Mouse (Mus musculus): Measurements from ENCODE around the gene Adtrp.

The Adtrp gene

GRCm38 (mm10) chr13:41847516-41848126, at the start of gene Adtrp:
Gene Adtrp (minus strand): TSS chr13:41847684.
- peak in 1 of 2 experiments; percentile 51 for DNase-seq (ENCODE audit: inconsistent age in 2 of 2, low spot score in 1 of 2)

- no peak for DNase-seq (ENCODE audit: inconsistent age in 2 of 2, low spot score in 1 of 2)
Measured at GRCm38 (mm10) chr13:41892016-41892415, 44.5 kb upstream of the Adtrp start.

DNA sequence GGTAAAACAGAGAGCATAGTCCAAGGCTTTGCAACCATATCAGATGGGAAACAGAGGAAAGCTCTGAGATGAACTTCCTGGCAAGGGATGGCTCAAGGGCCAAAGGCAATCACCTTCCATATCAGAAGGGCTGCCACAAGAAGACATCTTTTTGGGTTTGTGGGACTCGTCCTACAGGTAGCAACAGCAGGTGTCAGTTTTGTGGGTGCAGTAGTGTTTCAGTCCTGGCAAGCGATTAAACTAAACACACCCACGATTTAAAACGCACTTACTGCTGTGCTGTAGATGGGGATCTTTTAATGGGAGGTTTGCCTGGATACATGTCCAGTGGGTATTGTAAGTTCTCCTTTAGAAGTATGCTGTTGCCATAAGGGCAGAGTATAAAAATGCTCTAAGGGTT, 43.1 kb upstream of the Adtrp start:
- DNase-seq (ENCODE audit: inconsistent age in 2 of 2, low spot score in 1 of 2), result no peak

GRCm38 (mm10) chr13:41890111-41890600, 42.7 kb upstream of the Adtrp start:
- DNase-seq (ENCODE audit: inconsistent age in 2 of 2, low spot score in 1 of 2), result peak in 1 of 2 experiments; percentile 24

DNA sequence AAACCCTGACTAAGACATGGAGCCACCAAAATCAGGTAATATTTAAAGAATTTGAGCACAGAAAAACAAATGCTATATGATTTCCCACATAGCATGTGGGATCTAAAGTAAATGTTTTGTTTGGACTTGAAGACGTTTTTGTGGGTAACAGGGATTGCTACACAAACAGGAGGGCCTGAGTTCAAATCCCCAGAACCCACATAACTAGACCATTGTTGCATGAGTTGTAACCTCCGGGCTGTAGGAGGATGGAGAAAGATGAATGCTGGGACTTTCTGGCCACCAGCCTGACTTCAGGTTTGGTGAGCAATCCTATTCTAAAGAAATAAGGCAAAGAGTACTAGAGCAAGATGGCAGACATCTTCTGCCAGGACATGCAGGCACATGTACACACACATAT, 41.2 kb upstream of the Adtrp start:
- DNase-seq (ENCODE audit: inconsistent age in 2 of 2, low spot score in 1 of 2), result no peak

DNA sequence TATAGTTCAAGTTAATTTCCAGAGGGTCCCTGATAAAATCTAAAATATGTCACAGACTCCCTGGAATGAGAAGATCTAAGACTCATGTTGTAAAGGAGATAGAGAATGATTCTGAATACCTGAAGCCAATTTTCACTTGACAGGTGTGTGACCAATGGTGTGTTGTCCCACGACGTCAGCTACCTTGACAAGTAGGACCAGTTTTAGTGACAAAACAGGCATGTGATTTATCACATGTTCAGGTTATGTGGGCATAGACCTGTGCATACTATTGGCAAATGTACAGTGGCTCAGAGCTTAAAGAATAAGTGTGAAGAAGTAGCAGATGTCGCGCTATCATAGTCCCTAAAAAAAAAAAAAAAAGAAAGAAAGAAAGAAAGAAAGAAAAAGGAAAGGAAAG, 38.6 kb upstream of the Adtrp start:
- DNase-seq (ENCODE audit: inconsistent age in 2 of 2, low spot score in 1 of 2), result no peak

DNA sequence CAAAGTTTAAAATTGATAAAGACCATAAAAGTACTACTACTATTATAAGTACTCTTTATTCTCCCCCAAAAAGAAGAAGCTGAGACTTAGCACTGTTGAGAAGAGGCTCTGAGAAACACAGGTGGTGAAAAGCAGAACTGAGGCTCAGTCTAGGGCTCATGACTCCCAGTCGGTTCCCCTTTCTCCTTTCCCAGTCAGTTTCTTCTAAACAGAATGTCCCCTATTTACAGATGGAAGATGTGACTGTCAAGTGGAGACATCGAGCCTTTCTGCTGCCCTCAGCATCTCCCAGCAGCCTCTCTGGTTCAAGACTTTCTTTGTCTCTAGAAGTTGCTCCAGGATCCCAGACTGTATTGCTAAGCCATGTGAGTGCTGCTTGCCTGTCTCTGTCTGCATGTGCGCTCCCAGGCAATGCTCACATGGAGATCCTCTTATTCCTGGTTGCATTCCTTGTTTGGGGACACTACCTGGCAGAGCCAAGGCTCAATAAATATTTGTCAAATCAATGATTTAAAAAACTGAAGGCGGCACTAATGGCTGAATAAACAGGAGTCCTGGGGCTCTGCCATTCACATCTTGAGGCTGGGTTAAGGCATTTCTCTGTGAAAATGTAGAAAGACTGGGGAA, 36.3 kb upstream of the Adtrp start:
- DNase-seq (ENCODE audit: inconsistent age in 2 of 2, low spot score in 1 of 2), result peak; percentile 6 to 25

DNA sequence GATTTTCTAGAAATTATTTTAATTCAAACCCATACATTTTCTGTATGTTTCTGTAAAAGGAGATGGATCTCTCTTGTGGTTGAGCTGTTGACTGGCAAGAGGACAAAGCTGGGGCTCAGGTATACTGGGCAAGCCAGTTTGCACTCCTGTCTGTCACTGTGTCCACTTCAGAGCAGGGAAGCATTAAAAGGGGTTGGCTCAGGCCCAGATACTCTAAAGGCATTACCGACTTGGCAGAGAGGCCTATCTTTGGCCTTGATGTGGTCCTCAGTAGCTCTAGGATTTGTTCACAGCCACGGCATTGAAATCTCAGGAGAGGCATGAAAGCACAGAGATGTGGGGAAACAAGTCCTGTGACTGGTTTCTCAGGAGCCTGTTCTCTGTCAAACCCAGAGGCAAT, 33.7 kb upstream of the Adtrp start:
- peak; percentile 65 to 93 for DNase-seq (ENCODE audit: inconsistent age in 2 of 2, low spot score in 1 of 2)

DNA sequence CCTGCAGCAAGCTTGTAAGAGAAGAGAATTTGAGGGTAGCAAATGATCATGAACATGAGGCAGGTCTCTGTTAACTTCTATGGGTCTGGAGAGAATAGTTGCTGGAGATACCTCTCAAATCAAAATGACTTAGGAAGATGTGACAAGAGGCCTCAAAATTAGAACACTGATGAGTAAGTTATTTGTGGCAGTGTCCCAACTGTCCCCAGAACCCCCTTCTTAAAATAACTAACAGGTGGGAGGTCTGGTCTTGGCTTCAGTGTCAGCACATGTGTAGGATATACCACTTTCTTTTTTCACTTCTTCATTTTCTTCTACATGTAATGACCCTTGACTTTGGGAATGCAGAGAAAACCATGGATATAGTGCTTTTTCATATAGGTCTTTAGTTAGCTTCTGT, 33.0 kb upstream of the Adtrp start:
- no peak for DNase-seq (ENCODE audit: inconsistent age in 2 of 2, low spot score in 1 of 2)

- DNase-seq (ENCODE audit: inconsistent age in 2 of 2, low spot score in 1 of 2), result no peak
Measured at GRCm38 (mm10) chr13:41872686-41873085, 25.2 kb upstream of the Adtrp start.

DNA sequence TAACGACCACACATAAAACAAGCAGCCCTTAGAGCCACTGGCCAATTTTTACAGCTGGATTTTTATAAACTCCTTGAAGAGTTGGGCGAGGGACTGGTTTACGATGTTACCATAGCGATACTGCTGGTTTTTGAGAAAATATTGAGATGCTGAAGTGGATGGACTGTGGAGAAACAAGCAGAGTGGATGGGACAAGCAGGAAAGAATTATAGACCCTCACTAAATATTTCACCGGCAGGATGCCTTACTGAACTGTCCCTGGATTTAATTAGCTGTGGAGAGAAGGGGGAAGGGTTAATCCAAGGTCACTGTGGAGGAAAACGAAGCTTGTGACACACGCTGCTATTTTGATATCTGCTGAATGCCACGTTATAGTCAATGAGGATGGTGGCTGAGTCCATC, 24.7 kb upstream of the Adtrp start:
- DNase-seq (ENCODE audit: inconsistent age in 2 of 2, low spot score in 1 of 2), result no peak

GRCm38 (mm10) chr13:41867533-41867932, 20.0 kb upstream of the Adtrp start:
- DNase-seq (ENCODE audit: inconsistent age in 2 of 2, low spot score in 1 of 2), result no peak

- peak in 1 of 2 experiments; percentile 7 for DNase-seq (ENCODE audit: inconsistent age in 2 of 2, low spot score in 1 of 2)
Measured at GRCm38 (mm10) chr13:41865575-41865974, 18.1 kb upstream of the Adtrp start.

DNA sequence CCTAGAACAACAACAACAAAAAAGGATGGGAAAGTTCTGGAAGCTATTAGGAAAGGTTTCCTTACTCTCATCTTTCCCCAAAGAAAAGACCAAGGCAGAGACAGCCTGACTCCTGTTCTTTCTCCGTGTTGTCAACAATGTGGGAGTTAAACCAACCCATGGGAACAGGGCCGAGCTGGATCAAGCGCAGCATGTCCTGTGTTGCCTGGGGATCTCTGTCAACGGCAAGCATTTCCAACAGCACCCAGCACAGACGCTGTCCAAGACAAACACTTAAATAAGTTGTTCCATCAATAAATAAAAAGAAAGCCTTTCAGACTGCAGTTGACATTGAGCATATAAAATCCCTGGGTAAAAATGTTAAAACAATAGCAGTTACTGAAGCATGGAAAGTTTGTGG, 17.6 kb upstream of the Adtrp start:
- peak in 1 of 2 experiments; percentile 32 for DNase-seq (ENCODE audit: inconsistent age in 2 of 2, low spot score in 1 of 2)

DNA sequence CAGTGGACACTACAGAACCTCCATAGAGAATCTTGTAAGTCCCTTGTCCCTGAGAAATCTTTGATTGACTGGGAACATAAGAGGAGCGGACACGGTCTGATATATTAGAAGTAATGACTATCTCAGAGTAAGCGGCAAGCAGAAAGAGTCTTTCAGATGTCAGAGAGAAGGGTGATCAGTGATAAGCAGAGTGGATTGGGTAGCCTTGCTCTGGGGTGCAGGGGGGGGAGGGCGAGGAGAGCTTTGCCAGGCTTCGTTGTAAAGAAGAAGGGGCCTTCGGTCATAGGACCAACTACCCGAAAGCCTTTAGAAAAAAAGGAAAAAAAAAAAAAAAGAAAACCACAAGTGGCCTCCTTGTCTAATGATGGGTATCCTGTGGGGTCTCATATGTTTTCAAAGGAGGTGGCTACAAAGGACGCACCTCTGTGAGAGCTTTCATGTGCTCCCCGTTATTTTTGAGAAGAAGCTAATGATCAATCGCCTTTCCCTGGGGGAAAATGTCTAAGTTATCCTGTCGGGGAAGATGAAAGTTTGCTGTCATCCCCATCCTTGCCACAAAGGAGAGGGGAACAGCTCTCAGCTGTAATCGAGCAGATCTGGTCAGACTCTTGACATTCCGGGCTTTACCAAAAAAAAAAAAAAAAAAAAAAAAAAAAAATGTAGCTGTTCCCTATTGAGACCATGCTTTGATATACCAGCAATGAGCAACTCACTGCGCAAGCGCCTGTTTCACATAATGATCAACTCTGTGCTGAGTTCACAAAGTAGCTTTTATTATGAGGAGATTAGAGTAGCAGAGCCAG, 13.3 kb upstream of the Adtrp start:
- no peak for DNase-seq (ENCODE audit: inconsistent age in 2 of 2, low spot score in 1 of 2)

DNA sequence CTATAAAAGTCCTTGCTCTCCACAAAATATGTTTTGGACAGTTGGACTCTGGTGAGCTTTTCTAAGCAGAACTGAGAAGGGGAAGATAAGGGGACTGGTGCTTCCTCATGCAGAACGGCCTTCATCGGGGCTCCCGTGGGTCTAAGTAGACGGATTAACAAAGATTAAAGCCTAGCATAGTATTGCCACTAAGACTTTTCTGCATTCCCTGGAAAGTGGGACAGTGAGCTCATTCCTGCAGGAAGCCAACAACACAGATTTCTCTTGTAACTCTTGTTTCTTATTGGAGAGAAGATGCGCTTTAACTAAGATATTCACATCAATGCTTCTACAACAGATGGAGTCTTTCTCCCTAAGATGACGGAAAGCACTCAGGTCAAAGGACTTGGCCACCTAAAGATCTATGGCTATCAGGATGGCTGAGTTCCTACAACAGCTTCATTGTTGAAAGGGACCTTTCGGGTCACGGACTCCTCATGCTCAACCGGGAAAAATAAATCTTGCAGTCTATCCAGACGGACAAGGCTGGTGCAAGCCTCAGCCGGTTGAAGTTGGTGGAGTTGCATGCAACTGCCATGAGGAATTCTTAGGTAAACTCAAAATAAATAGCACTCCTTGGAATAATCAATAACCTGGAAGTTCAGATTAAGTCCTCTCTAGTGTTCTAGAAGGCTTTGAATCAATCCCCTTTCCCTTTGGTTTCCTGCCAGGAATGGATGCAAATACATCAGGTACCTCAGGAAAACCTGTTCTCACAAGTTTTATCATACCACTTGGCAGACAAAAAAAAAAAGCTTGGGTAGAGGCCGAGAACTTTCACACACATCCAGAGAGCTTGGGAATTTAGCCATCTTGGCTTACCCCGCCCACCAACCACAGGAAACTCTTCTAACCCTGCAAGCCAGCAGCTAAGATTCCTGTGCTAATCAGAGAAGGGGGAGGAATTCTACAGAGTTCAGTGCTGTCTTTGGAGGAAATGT, 8.0 kb upstream of the Adtrp start:
- peak in 1 of 2 experiments; percentile 33 for DNase-seq (ENCODE audit: inconsistent age in 2 of 2, low spot score in 1 of 2)

DNA sequence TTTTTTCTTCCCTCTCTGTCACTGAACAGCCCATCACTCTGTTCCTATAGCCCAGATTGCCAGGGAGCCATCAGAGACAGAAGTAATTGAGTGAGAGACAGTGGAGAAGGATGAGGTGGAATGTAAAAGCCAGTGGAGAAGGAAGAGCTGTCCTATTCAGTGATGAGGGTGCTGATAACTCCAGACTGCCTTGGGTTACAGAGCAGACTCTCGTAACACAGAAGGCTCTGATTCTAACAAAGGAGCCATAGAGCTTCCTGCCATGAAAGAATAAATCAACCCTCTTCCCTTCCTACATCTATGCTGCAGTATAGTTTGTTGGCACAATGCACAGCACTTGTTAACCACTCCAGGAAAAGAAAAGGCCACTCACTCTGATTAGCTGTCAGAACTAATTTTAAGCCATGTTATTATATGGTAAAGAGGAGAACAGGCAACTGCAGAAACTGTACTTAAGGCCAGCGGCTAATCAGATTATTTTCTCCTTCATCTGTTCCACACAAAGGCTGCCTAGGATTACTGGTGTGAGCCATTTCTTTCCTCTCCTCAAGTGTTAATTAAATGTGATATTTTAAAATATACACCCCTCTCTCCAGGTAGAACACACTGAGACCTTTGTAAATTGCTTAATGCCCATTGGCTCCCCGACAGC, 3.4 kb upstream of the Adtrp start:
- DNase-seq (ENCODE audit: inconsistent age in 2 of 2, low spot score in 1 of 2), result no peak

DNA sequence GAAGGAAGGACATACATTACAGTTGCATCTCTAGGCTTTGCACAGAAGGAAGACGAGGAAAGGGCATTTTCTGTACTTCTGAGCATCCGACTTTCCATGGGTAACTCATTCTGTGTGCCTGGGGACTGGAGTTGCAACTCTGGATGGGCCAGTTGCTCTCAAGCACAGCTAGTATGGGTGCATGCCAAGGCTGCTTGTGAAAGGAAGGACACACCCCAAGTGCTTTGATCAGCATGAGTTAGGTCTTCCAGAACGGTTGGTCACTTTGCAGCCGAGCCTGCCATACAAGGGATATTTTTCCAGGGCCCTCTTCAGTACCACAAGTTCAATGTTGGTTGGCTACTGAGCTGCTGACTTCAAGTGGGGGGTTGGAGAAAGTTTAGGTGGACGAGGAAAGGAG, 968 bp downstream of the Adtrp start:
- DNase-seq (ENCODE audit: inconsistent age in 2 of 2, low spot score in 1 of 2), result peak in 1 of 2 experiments; percentile 53

GRCm38 (mm10) chr13:41845013-41845412, 2.5 kb downstream of the Adtrp start:
- no peak for DNase-seq (ENCODE audit: inconsistent age in 2 of 2, low spot score in 1 of 2)

GRCm38 (mm10) chr13:41844071-41844470, 3.4 kb downstream of the Adtrp start:
- DNase-seq (ENCODE audit: inconsistent age in 2 of 2, low spot score in 1 of 2), result no peak

Data from adrenal gland, adult (tissue).